Mouse (Mus musculus): ENCODE measurements around the gene Rb1. TPM values are rescaled to one million over a fixed set of nuclear protein-coding genes. Genes with fewer than 3 reads are reported as not detected.

Rb1 gene
- polyA plus RNA-seq, 1 experiment from 2014 or later = 15.4 TPM

GRCm38 (mm10) chr14:73322142-73322541 is 3.5 kb downstream of the Rb1 start:
- no peaks in the 10 kb centered on the region for H3K36me3 ChIP-seq (ENCODE audit: control insufficient read depth, insufficient read depth, low read length)
- H3K4me2 ChIP-seq (replicated peaks; ENCODE audit: low read depth) = no peak overlapping the region
- no peak for DNase-seq (ENCODE audit: low spot score)
- TF ChIP-seq CTCF (IDR thresholded peaks at IDR 0.05; ENCODE audit: low read depth) (no peak), EP300 (optimal IDR thresholded peaks at IDR 0.05) (no peak)
- H3K4me3 ChIP-seq (ENCODE audit: low read depth, low read length) = no peak overlapping the region
- H3K4me1 ChIP-seq (replicated peaks; ENCODE audit: control insufficient read depth, insufficient read depth) = no peaks in the 10 kb centered on the region
- WGBS = 67% methylated on average over 3 of the region's 3 CpGs
- no peak for ATAC-seq (ENCODE audit: low FRiP score, low TSS enrichment)
- H3K9me3 ChIP-seq (ENCODE audit: control insufficient read depth, low read length) = no peaks in the 10 kb centered on the region
- no peaks in the 10 kb centered on the region for H3K27me3 ChIP-seq (ENCODE audit: control insufficient read depth, insufficient read depth, low read length)
- H3K27ac ChIP-seq (replicated peaks) = no peak overlapping the region
- H3K9ac ChIP-seq (ENCODE audit: low read length) = no peak overlapping the region

- TF ChIP-seq EP300 (optimal IDR thresholded peaks at IDR 0.05) (no peak), CTCF (IDR thresholded peaks at IDR 0.05; ENCODE audit: low read depth) (no peak)
- no peaks in the 10 kb centered on the region for H3K36me3 ChIP-seq (ENCODE audit: control insufficient read depth, insufficient read depth, low read length)
- no peak for DNase-seq (ENCODE audit: low spot score)
- H3K9me3 ChIP-seq (ENCODE audit: control insufficient read depth, low read length) = no peaks in the 10 kb centered on the region
- H3K4me2 ChIP-seq (replicated peaks; ENCODE audit: low read depth) = no peak overlapping the region
- no peaks in the 10 kb centered on the region for H3K27me3 ChIP-seq (ENCODE audit: control insufficient read depth, insufficient read depth, low read length)
- no peak for ATAC-seq (ENCODE audit: low FRiP score, low TSS enrichment)
- no peak overlapping the region for H3K27ac ChIP-seq (replicated peaks)
- no peak overlapping the region for H3K9ac ChIP-seq (ENCODE audit: low read length)
- H3K4me1 ChIP-seq (replicated peaks; ENCODE audit: control insufficient read depth, insufficient read depth) = no peaks in the 10 kb centered on the region
- no peak overlapping the region for H3K4me3 ChIP-seq (ENCODE audit: low read depth, low read length)
Observed at GRCm38 (mm10) chr14:73316933-73317332, 8.7 kb downstream of the Rb1 start.

- Histone ChIP-seq H3K4me3 (ENCODE audit: low read depth, low read length) (no peak overlapping the region), H3K4me2 (replicated peaks; ENCODE audit: low read depth) (no peak overlapping the region), H3K4me1 (replicated peaks; ENCODE audit: control insufficient read depth, insufficient read depth) (no peaks in the 10 kb centered on the region), H3K27ac (replicated peaks) (no peak overlapping the region), H3K27me3 (ENCODE audit: control insufficient read depth, insufficient read depth, low read length) (no peaks in the 10 kb centered on the region), H3K9ac (ENCODE audit: low read length) (no peak overlapping the region), H3K9me3 (ENCODE audit: control insufficient read depth, low read length) (no peaks in the 10 kb centered on the region), H3K36me3 (ENCODE audit: control insufficient read depth, insufficient read depth, low read length) (no peaks in the 10 kb centered on the region)
- WGBS = 59% methylated on average over 4 of the region's 4 CpGs
- TF ChIP-seq EP300 (optimal IDR thresholded peaks at IDR 0.05) = no peak
- TF ChIP-seq CTCF (IDR thresholded peaks at IDR 0.05; ENCODE audit: low read depth) = no peak
- ATAC-seq (ENCODE audit: low FRiP score, low TSS enrichment) (no peak), DNase-seq (ENCODE audit: low spot score) (no peak)
Observed at GRCm38 (mm10) chr14:73313864-73314263, 11.8 kb downstream of the Rb1 start.

- no peaks in the 10 kb centered on the region for H3K9me3 ChIP-seq (ENCODE audit: control insufficient read depth, low read length)
- no peak for ATAC-seq (ENCODE audit: low FRiP score, low TSS enrichment)
Observed at GRCm38 (mm10) chr14:73313396-73313795, 12.2 kb downstream of the Rb1 start.

GRCm38 (mm10) chr14:73312909-73313308 is 12.7 kb downstream of the Rb1 start:
- WGBS = 77% methylated on average over 5 of the region's 5 CpGs
- H3K9ac ChIP-seq (ENCODE audit: low read length) = no peak overlapping the region

More at GRCm38 (mm10) chr14:73313396-73313795, 12.2 kb downstream of the Rb1 start:
- Histone ChIP-seq H3K9ac (ENCODE audit: low read length) (no peak overlapping the region), H3K4me2 (replicated peaks; ENCODE audit: low read depth) (no peak overlapping the region), H3K27ac (replicated peaks) (no peak overlapping the region), H3K27me3 (ENCODE audit: control insufficient read depth, insufficient read depth, low read length) (no peaks in the 10 kb centered on the region), H3K4me3 (ENCODE audit: low read depth, low read length) (no peak overlapping the region), H3K36me3 (ENCODE audit: control insufficient read depth, insufficient read depth, low read length) (no peaks in the 10 kb centered on the region), H3K4me1 (replicated peaks; ENCODE audit: control insufficient read depth, insufficient read depth) (no peaks in the 10 kb centered on the region)
- WGBS = 40% methylated on average over 5 of the region's 5 CpGs
- DNase-seq (ENCODE audit: low spot score) = no peak
- no peak for TF ChIP-seq EP300 (optimal IDR thresholded peaks at IDR 0.05)
- no peak for TF ChIP-seq CTCF (IDR thresholded peaks at IDR 0.05; ENCODE audit: low read depth)

GRCm38 (mm10) chr14:73307490-73307889 is 18.1 kb downstream of the Rb1 start:
- Histone ChIP-seq H3K36me3 (ENCODE audit: control insufficient read depth, insufficient read depth, low read length) (no peaks in the 10 kb centered on the region), H3K9me3 (ENCODE audit: control insufficient read depth, low read length) (no peaks in the 10 kb centered on the region), H3K27ac (replicated peaks) (no peak overlapping the region), H3K4me2 (replicated peaks; ENCODE audit: low read depth) (no peak overlapping the region), H3K27me3 (ENCODE audit: control insufficient read depth, insufficient read depth, low read length) (no peaks in the 10 kb centered on the region), H3K4me3 (ENCODE audit: low read depth, low read length) (no peak overlapping the region), H3K9ac (ENCODE audit: low read length) (no peak overlapping the region), H3K4me1 (replicated peaks; ENCODE audit: control insufficient read depth, insufficient read depth) (no peaks in the 10 kb centered on the region)
- WGBS = 89% methylated on average over 1 of the region's 1 CpGs
- no peak for ATAC-seq (ENCODE audit: low FRiP score, low TSS enrichment)
- TF ChIP-seq EP300 (optimal IDR thresholded peaks at IDR 0.05) (no peak), CTCF (IDR thresholded peaks at IDR 0.05; ENCODE audit: low read depth) (no peak)
- DNase-seq (ENCODE audit: low spot score) = no peak

More at GRCm38 (mm10) chr14:73312909-73313308, 12.7 kb downstream of the Rb1 start:
- no peaks in the 10 kb centered on the region for H3K4me1 ChIP-seq (replicated peaks; ENCODE audit: control insufficient read depth, insufficient read depth)
- no peaks in the 10 kb centered on the region for H3K9me3 ChIP-seq (ENCODE audit: control insufficient read depth, low read length)
- H3K27me3 ChIP-seq (ENCODE audit: control insufficient read depth, insufficient read depth, low read length) = no peaks in the 10 kb centered on the region
- no peak for DNase-seq (ENCODE audit: low spot score)
- no peaks in the 10 kb centered on the region for H3K36me3 ChIP-seq (ENCODE audit: control insufficient read depth, insufficient read depth, low read length)
- H3K27ac ChIP-seq (replicated peaks) = no peak overlapping the region
- H3K4me2 ChIP-seq (replicated peaks; ENCODE audit: low read depth) = no peak overlapping the region
- no peak for ATAC-seq (ENCODE audit: low FRiP score, low TSS enrichment)
- no peak overlapping the region for H3K4me3 ChIP-seq (ENCODE audit: low read depth, low read length)
- no peak for TF ChIP-seq CTCF (IDR thresholded peaks at IDR 0.05; ENCODE audit: low read depth)
- no peak for TF ChIP-seq EP300 (optimal IDR thresholded peaks at IDR 0.05)

All from stomach, postnatal 0 days (tissue).